Mouse (Mus musculus) heart, embryonic 11.5 days (tissue): ENCODE results near the gene Rbpjl. TPM values are rescaled to one million over a fixed set of nuclear protein-coding genes. Genes with fewer than 3 reads are reported as not detected.

Source experiments
- ATAC-seq: fragments of 200-750 bp; cut with Nextera tagmentation; replicated peaks from 2 replicates; pipeline ENCODE4 v1.8.0; 2017; ENCODE audit warnings: moderate library complexity; ENCODE audit not compliant: insufficient number of reproducible peaks, low FRiP score, low TSS enrichment
- H3K27ac ChIP-seq: fragments of 300-500 bp; sonication (generic); 2 replicates; pipeline ENCODE4 v1.5.1; 2014; ENCODE audit warnings: mild to moderate bottlenecking, low read depth, low read length
- H3K27me3 ChIP-seq: fragments of 300-500 bp; sonication (generic); 2 replicates; pipeline ENCODE4 v1.6.1; 2014; ENCODE audit warnings: mild to moderate bottlenecking, low read length, mixed read lengths; ENCODE audit not compliant: control insufficient read depth, insufficient read depth
- H3K36me3 ChIP-seq: fragments of 300-500 bp; sonication (generic); 2 replicates; pipeline ENCODE4 v1.6.1; 2014; ENCODE audit warnings: mild to moderate bottlenecking, low read length, moderate library complexity, mixed read lengths; ENCODE audit not compliant: control insufficient read depth, insufficient read depth
- H3K4me1 ChIP-seq: fragments of 300-500 bp; sonication (generic); 2 replicates; pipeline ENCODE4 v1.6.1; 2014; ENCODE audit warnings: low read length; ENCODE audit not compliant: control insufficient read depth, insufficient read depth
- H3K4me2 ChIP-seq: fragments of 300-500 bp; sonication (generic); 2 replicates; pipeline ENCODE4 v1.6.1; 2014; ENCODE audit warnings: mild to moderate bottlenecking, moderate library complexity
- H3K4me3 ChIP-seq: fragments of 300-500 bp; sonication (generic); 2 replicates; pipeline ENCODE4 v1.5.1; 2014; ENCODE audit warnings: low read depth, low read length
- H3K9ac ChIP-seq: fragments of 300-500 bp; sonication (generic); 2 replicates; pipeline ENCODE4 v1.6.1; 2014; ENCODE audit warnings: mild to moderate bottlenecking, low read depth, low read length, moderate library complexity
- H3K9me3 ChIP-seq: fragments of 300-500 bp; sonication (generic); replicated peaks from 2 replicates; pipeline ENCODE4 v1.6.1; 2016; ENCODE audit warnings: low read length; ENCODE audit not compliant: control insufficient read depth
- WGBS: fragments of 180-500 bp; shearing (Covaris S2); extraction: QIAGEN DNeasy Blood & Tissue Kit; methylation state at CpG from one replicate; pipeline ENCODE4 v1.1.7; 2014; ENCODE audit not compliant: insufficient replicate concordance; 5-methylcytosine and 5-hydroxymethylcytosine counted together
- polyA plus RNA-seq: library from polyadenylated mRNA; unstranded; fragments of >200 nt; fragmentation: Nextera tagmentation; extraction: Ambion mirVana; gene quantifications from 2 replicates; pipeline ENCODE4 v1.2.1, GENCODE M21; 2014

Gene Rbpjl
- 0.06 and 0.19 TPM in 2 replicates for polyA plus RNA-seq

DNA sequence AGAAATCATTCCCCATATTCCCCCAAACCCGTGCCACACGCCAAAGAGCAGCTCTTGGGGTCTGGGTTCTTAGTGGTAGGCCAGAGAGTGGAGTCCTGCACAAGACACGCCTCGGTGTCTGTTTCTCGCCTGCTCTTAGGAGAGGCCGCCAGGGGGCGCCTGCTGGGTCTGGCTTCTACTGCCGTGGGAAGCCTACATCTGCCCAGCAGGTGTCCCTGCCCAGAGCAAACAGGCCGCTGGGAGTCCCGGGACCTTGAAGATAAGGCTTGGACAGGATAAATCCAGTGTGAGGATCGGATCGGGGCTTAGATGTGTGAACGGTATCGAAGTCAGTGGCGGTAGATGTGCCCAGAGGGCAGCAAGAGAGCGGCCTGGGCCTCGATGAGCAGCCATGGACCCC is at the start of gene Rbpjl:
Gene Rbpjl (plus strand): TSS at position 236 of the 400 bp plus-strand sequence.
- Histone ChIP-seq H3K4me2 (peak within 1 kb of the TSS; percentile 69), H3K4me1 (peaks cover 15% of the 10 kb centered on the region), H3K4me3 (peak within 1 kb of the TSS; percentile 34; the same call in 1 of the 2 replicates), H3K27ac (no peak within 1 kb of the TSS), H3K36me3 (no peaks in the 10 kb centered on the region), H3K9ac (no peak within 1 kb of the TSS), H3K9me3 (no peaks in the 10 kb centered on the region), H3K27me3 (peaks cover 92% of the 10 kb centered on the region)
- no peak for ATAC-seq
- 3% methylated on average over 17 of the region's 17 CpGs for WGBS

DNA sequence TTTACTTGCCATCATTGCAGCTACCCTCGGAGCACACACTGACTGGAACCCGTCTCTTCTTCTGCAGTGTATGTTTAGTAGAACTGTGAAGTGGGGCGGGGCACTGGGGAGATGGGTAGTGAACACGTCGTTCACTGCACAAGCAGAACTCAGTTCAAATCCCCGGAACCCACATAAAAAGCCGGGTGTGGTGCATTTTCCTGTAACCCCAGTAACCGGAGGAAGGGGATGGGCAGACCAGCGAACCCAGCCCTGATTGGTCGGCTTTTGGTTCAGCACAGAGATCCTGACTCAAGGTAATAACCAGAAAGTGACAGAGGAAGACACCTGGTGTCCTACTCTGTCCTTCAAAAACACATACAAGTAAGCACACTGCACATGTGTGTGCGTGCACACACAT is 49.6 kb upstream of the Rbpjl start:
- no peak for ATAC-seq
- Histone ChIP-seq H3K4me1 (no peaks in the 10 kb centered on the region), H3K27ac (no peak overlapping the region), H3K9me3 (no peaks in the 10 kb centered on the region), H3K36me3 (no peaks in the 10 kb centered on the region), H3K4me2 (no peak overlapping the region), H3K9ac (no peak overlapping the region), H3K27me3 (peaks cover 3% of the 10 kb centered on the region; the same call in 1 of the 2 replicates), H3K4me3 (no peak overlapping the region)
- WGBS, result 78% methylated on average over 11 of the region's 11 CpGs

- Histone ChIP-seq H3K27me3 (peaks cover 7% of the 10 kb centered on the region), H3K4me3 (no peak overlapping the region), H3K9me3 (no peaks in the 10 kb centered on the region), H3K27ac (no peak overlapping the region), H3K36me3 (no peaks in the 10 kb centered on the region), H3K4me2 (no peak overlapping the region), H3K4me1 (no peaks in the 10 kb centered on the region), H3K9ac (no peak overlapping the region)
- no peak for ATAC-seq
- WGBS, result 76% methylated on average over 11 of the region's 11 CpGs
Measured at GRCm38 (mm10) chr2:164356177-164356967, 46.6 kb upstream of the Rbpjl start.

DNA sequence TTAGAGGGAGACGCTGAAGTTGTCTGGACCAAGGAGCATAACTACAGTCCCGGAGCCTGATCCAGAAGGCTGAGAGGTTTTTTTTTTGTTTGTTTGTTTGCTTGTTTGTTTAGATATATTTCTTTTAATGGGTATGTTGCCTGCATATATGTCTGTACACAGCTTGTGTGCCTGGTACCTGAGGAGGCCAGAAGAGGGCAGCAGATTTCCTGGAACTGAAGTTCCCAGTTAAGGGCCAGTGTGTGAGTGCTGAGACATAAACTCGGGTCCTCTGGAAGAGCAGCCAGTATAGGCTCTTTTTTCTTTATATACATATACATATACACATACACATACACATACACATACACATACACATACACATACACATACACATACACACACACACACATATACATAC is 44.6 kb upstream of the Rbpjl start:
- no peak overlapping the region for H3K27ac ChIP-seq
- H3K4me1 ChIP-seq, result no peaks in the 10 kb centered on the region
- ATAC-seq, result no peak
- no peaks in the 10 kb centered on the region for H3K9me3 ChIP-seq
- H3K4me3 ChIP-seq, result no peak overlapping the region
- H3K27me3 ChIP-seq, result peaks cover 7% of the 10 kb centered on the region
- H3K9ac ChIP-seq, result no peak overlapping the region
- no peak overlapping the region for H3K4me2 ChIP-seq
- 79% methylated on average over 3 of the region's 3 CpGs for WGBS
- H3K36me3 ChIP-seq, result no peaks in the 10 kb centered on the region

- H3K4me3 ChIP-seq, result no peak overlapping the region
- WGBS, result 83% methylated on average over 5 of the region's 5 CpGs
- H3K27me3 ChIP-seq, result peaks cover 7% of the 10 kb centered on the region
- no peak overlapping the region for H3K4me2 ChIP-seq
- no peaks in the 10 kb centered on the region for H3K4me1 ChIP-seq
- no peak overlapping the region for H3K27ac ChIP-seq
- H3K9me3 ChIP-seq, result no peaks in the 10 kb centered on the region
- H3K9ac ChIP-seq, result no peak overlapping the region
- ATAC-seq, result no peak
- H3K36me3 ChIP-seq, result no peaks in the 10 kb centered on the region
Measured at GRCm38 (mm10) chr2:164359031-164359430, 43.9 kb upstream of the Rbpjl start.

DNA sequence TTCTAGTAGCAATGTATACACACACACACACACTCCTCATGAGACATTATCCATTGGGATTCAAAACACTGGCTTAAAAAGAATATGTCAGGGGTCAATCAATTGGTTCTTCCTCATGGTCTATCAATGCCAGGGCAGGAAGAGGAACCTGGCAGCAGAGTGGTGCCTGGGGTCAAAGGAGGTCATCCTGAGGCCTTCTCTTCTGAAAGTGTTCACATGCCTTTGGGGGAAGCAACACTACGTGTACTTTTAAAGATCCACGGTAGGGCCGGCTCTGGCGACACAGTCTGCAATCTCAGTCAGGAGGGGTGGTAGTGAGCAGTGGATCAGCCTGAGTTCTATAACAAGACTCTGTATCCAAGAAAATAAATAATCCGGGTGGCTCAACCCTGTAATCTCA is 43.3 kb upstream of the Rbpjl start:
- peaks cover 7% of the 10 kb centered on the region for H3K27me3 ChIP-seq
- 65% methylated on average over 5 of the region's 5 CpGs for WGBS
- no peaks in the 10 kb centered on the region for H3K9me3 ChIP-seq
- no peak overlapping the region for H3K4me3 ChIP-seq
- H3K36me3 ChIP-seq, result no peaks in the 10 kb centered on the region
- no peak overlapping the region for H3K9ac ChIP-seq
- ATAC-seq, result no peak
- H3K4me2 ChIP-seq, result no peak overlapping the region
- no peak overlapping the region for H3K27ac ChIP-seq
- H3K4me1 ChIP-seq, result no peaks in the 10 kb centered on the region

- 26% methylated on average over 13 of the region's 13 CpGs for WGBS
- Histone ChIP-seq H3K4me1 (no peaks in the 10 kb centered on the region), H3K27me3 (peaks cover 3% of the 10 kb centered on the region), H3K9ac (no peak overlapping the region), H3K4me3 (no peak overlapping the region), H3K4me2 (no peak overlapping the region), H3K36me3 (no peaks in the 10 kb centered on the region), H3K27ac (no peak overlapping the region), H3K9me3 (no peaks in the 10 kb centered on the region)
- no peak for ATAC-seq
Measured at GRCm38 (mm10) chr2:164360974-164361657, 41.8 kb upstream of the Rbpjl start.

GRCm38 (mm10) chr2:164366947-164367346 is 36.0 kb upstream of the Rbpjl start:
- Histone ChIP-seq H3K36me3 (no peaks in the 10 kb centered on the region), H3K4me2 (no peak overlapping the region), H3K27me3 (no peaks in the 10 kb centered on the region), H3K27ac (no peak overlapping the region), H3K4me1 (no peaks in the 10 kb centered on the region), H3K4me3 (no peak overlapping the region), H3K9me3 (no peaks in the 10 kb centered on the region), H3K9ac (no peak overlapping the region)
- WGBS, result 58% methylated on average over 3 of the region's 3 CpGs
- ATAC-seq, result no peak
